Mouse (Mus musculus) urinary bladder, postnatal 36 days (tissue): ENCODE results near the gene Rnasek.
A peak's percentile ranks its signal among the peaks of the same experiment; 100 is the strongest.

Experiments used
- DNase-seq, 2 experiments: peaks; one replicate each; pipeline ENCODE4 v3.0.0; 2022; ENCODE audit warnings: low spot score in 2 of 2, mixed read lengths in 1 of 2

The Rnasek gene

DNA sequence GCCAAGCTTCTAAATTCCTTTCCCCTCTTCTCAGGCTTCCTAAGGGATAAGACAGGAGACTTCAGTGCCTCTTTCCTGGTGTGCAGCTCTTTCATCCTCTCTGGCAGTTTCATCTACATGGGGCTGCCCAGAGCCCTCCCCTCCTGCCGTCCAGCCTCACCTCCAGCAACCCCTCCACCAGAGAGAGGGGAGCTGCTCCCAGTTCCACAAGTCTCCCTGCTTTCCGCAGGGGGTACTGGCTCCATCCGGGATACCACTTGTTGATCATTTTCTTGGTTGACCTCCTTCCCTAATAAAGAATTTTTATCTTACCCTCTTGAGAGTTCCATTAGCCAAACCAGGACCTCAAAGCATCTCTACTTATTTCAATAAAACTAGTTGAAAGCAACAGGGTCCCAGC lies 23.5 kb downstream of the Rnasek start:
- DNase-seq, result no peak

DNA sequence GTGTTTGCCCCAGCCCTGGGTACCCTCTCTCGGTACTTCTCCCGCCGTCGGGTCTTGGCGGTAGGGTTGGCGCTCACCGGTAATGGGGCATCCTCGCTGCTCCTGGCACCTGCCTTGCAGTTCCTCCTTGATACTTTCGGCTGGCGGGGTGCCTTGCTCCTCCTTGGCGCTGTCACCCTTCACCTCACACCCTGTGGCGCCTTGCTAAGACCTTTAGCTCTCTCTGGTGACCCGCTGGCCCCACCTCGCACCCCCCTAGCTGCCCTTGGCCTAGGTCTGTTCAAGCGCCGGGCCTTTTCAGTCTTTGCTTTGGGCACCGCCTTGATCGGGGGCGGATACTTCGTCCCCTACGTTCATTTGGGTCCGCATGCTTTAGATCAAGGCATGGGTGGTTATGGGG lies 24.3 kb downstream of the Rnasek start:
- no peak for DNase-seq

DNA sequence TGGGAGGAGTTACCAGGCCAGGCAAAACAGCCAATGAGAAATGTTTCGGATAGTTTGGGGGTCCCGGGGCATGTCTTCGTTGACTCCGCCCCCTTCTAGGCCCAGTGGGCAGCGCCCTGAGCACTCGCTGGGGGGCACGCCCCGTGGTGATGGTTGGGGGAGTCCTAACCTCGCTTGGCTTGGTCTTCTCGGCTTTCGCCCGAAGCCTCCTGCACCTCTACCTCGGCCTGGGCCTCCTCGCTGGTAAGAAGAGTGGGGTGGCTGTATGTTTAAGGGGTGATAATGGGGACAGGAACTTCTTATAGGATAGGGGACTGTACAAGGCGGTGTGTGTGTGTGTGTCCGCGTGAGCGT lies 24.8 kb downstream of the Rnasek start:
- DNase-seq, result no peak

DNA sequence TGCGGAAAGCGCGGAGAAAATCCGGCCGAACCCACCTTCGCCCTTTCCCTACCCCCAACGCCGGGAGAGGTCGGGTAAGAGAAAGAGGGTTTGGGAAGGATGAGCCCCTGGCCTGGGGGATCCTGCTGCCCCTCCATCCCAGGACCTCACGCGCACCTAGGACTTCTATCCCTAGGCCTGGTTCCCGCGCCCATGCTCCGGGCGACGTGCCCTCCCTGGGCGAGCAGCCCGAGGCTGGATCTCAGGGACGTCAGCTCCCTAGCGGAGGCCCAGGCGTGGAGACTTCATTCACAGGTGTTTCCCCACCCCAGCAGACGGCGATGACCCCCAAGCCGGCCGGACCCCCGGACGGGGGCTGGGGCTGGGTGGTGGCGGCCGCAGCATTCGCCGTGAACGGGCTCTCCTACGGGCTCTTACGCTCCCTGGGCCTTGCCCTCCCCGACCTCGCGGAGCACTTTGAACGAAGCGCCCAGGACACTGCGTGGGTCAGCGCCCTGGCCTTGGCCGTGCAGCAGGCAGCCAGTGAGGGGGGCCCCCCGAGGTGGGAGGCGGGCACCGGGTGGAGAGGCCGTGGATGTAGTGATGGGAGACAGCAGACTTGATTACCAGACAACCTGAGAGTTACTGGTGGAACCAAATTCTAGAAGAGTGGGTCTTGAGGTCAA lies 25.3 kb downstream of the Rnasek start:
- DNase-seq, result no peak

DNA sequence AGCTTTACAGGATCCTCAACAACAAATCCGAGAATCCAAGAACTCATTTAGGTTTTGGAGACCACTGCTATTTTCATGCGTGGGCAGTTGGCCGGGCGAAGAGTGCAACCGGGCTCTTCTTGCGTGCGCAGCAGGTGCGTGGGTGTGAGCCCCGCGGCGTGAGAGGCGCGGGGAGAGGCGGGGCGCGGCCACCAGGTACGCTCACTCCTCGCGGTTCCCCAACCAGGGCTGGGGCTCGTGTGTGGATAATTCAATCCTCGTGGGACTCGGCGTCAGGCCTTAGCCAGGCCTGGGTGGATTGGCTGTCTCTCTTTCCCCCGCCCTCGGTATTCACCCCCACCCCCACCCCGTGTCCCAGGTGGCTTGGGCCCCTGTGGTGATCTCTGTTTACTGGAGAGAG lies 25.9 kb downstream of the Rnasek start:
- DNase-seq, result no peak

DNA sequence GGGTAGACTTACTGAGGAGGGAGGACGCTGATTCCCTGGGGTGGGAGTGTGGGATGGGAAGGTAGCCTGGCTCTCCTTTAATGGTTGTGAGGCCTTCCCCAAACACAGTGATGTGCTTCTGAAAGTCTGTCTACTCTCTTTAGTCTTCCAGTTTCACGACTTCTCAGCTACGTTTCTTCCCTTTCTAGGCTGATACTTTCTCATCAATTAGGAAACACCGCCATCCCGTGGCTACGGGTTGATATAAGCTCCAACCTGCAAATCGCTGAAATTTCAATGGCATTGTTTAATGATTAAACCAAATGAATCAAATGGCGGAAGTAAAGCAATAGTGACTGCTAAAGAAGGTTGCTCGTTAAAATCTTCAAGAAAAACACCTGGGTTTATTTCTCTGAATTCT lies 26.7 kb downstream of the Rnasek start:
- DNase-seq, result peak; percentile 73 to 79

DNA sequence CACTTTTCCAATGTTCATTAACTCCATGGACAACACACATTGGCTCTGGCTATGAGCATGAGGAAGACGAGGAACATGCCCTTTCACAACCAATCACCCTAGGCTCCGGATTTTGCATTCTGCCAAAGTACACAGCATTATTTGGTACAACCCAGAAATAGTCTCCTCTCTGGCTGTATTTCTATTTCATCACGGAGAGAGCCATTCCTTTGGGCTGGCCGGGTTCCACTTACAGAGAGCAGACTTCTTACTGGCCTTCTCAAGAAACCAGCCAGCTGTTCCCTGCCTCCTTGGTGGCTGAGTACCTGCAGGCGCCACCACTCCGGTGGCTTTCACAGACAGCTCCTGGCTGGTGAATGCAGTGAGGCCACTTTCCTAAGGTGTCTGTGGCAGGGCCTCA lies 27.2 kb downstream of the Rnasek start, which contains the start of gene Slc16a11:
Gene Slc16a11, plus strand, starts transcription at position 330 of the 400 bp plus-strand sequence.
- no peak for DNase-seq

DNA sequence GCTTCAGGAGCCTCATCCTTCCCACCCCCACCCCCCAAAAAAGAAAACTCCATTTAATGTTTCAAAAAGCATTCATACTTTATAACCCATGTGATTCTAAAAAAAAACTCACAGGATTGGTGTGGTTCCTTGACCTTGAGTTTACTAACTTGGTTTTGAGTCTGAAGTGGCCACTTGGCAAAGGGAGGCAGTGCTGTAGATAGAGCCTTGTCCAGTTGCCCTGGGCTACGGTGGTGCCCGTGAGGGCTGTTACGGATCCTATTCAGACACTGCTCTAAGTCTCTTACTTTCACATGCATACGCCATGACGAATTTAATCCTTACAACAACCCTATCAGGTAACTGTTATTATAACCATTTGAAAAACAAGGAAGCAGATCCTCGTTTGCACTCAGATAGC lies 27.7 kb downstream of the Rnasek start:
- DNase-seq, result no peak

DNA sequence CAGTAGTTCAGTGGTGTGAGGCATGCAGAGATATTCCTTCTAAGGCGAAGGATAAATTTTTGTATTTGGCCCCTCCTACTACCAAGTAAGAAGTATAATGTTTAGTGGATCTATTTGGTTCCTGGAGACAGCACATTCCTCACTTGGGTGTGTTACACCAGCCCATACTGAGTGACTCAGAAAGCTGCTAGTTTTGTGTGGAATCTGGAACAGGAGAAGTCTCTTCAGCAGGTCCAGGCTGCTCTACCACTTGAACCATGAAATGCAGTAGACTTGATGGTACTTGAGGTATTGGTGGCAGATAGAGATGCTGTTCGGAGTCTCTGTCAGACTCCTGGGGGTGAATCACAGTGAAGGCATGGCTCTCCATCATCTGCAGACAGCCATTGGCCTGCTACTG lies 29.0 kb downstream of the Rnasek start:
- DNase-seq, result no peak

DNA sequence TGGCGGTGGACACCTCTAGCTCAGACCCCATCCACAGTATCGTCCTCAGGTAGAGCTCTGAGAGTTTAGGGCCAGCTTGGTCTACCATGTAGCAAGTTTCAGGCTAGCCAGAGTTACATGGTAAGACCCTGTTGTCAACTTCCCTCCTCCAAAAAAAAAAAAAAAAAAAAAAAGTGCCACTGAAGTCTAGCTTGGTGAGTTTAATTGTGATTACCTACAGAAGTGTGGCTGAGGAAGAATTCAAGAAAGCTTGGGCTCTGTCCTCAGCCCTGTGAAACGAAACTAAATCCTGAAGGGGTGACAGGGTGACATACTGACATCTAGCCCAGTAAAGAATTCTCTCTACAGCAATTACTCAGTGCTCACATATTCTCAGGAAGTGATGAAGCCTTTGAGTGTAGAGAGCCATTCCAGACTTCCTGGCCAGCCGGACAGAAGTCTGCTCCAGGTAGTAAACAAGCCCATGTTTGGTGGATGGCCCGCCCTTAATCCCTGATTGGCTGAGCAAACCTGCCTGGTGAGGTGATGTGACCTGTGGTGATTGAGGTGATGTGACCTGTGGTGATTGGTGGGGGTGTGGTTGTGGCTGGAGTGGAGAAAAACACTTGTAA lies 30.8 kb downstream of the Rnasek start:
- DNase-seq, result no peak

DNA sequence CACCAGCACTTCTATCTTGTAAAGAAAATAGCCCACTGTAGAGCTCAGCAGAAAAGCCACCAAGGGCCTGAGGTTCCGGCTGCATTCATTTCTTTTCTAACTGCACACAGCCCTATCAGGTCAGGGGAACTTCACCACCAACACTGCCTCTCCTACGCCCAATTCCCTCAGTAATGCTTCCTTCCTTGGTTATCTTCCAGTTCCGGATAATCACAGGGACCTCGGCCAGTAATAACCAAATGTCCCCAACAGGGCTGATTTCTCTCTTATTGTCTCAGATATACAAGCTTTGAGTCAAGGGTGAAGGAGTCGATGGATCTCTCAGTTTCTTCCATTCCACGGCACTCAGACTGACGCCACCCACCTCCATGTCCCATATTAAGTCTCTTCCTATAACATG lies 32.4 kb downstream of the Rnasek start:
- no peak for DNase-seq

DNA sequence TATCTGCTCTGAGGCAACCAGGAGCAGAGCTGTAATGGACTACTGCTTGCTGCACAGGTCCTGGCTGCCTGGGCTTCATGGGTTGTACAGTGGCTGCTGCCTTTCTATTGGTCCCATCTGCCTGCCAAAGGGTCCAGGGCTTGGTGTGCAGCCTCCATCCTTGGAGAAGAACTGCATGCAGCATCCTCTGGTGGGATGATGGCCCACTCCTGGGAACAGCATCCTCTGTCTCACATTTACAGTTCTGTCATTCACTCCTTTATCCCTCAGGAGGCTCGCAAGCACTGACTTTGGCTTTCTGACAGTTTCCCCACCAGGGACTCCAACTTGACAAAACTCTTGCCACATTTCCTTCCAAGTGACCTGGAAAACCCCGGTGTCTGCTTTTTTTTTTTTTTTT lies 32.8 kb downstream of the Rnasek start:
- no peak for DNase-seq

DNA sequence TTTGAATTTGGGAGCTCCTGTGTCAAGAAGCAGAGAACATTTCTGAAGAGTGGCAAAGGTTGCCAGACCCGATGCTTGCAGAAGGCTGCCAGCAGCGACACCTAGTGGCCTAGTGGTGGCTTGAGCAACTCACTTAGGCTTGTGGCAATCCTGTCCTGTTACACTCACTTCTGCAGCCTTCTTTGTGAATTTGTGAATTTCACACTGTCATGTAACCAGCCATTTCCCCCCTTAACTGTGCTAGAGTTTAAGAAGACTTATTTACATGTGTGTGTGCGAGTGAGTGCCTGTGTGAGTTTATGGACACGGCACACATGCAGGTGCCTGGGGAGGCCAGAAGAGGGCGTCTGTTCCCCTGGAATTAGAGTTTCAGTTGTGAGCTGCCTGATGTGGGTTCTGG lies 38.0 kb downstream of the Rnasek start:
- DNase-seq, result peak; percentile 80 to 88

DNA sequence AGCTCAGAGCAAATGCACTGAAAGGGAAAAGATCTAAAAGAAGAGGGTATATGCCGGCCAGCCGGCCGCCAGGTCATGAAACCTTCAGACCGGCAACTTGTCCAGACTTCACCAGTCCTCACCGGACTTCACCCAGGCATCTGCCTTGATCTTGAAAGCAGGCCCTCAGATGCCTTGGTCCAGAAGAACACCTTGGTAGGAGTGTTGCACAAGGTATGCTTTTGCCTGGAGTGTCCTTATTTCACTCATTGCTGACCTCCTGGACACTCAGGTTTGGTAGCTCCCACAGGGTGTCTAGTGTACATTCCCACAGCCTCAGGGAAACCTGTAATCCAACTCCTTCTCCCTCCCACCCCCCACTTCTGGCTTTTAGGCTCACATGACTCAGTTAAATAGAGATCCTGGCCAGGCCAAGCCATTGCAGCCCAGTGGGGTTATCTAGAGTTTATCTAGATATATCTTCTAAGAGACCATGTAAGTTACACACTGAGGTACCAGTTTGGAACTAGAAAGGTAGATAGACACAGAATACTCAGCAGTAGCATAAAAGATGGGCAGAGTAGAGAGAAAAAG lies 39.5 kb downstream of the Rnasek start:
- DNase-seq, result peak in 1 of 2 experiments; percentile 21

DNA sequence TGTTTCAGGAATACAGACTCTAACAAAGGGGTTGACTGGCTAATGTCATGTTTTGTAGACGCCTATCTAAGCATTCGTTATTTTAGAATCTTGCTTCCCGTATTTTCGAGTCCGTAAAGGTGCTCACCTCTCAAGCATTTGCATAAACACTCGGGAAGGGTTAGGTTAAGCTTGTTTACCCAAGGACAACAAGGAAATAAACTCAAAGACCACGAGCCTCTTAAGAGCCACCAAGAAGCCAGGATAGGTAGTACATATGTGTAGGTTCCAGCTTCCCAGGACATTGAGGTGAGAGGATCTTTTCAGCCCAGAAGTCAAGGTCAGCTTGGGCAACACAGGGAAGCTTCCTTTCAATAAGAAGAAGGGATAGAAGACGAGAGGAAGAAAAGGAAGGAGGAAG lies 40.5 kb downstream of the Rnasek start:
- DNase-seq, result no peak

DNA sequence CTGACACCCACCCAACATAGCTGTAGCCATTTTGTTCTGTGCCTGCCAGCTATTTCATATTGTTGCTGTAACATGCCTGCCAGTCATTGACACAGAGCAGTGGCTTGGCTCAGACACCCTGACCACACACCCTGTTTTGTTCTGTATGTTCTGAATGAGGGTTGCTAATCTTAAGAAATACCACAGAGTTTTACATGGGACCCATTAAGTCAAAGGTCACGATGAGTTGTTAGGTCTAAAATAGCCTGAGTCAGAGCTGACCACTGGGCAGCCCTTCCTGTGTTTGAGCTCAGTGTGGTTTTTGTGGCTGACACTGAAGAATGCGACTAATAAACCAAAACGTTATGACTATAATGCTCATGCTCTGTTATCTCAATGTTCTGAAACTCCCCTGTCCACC lies 41.3 kb downstream of the Rnasek start:
- DNase-seq, result no peak

DNA sequence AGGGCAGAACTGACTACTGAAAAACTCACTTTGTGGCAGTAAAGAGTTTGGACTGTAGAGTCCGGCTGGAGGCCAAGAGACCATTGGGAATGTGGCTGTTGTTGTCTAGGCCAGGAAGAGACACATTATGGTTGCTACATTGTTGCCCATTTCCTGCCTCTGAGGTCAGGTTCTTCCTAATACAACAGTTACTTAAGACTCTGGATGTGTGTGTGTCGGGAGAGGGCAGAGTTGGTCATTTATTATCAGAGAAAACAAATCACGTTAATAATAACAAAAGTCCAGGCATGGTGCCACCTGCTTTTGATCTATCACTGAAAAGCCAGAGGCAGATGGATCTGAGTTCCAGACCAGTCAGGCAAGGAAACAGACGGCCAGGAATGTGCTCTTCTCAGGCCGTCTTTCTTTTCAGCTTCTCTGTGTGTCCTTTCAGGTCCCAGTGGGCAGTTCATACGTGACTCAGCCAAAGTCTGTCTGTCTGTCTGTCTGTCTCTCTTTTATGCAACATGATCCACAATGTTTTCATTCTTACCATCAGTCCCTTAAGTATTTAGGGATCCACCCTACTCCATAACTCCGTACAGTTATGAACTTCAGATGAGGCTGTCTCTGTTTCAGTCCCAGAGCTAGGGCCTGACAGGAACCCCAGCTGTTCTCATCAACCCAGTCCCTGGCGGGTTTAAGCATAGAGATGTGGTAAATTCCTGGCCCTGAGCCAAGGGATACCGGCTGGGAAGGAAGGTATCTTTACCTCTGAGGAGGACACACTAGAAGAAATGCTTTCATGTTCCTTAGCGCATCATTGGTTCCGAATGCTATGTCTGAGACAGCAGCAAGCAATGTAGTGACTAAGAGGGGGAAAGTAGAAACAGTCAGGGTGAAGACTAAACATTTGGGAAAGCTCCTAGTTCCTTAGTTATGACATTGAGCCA lies 46.0 kb downstream of the Rnasek start:
- DNase-seq, result no peak

DNA sequence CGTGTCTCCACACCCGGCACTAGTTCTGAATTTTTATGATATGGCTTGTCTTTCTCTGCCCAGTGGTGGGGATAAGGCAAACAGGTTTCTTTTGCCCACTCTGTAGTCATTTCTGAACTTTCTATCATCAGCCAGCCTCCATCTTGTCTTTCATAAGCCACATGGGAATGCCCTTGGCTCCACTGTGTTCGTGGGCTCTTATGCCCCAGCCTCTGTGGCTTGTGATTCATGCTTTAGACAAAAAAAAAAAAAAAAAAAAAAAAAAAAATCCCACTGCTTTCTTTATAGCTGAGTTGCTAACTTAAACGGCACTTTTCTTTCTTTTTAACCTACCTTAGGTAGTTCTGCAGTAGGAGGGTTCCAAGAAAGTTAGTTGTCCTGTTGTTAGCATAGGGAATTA lies 47.5 kb downstream of the Rnasek start:
- no peak for DNase-seq

DNA sequence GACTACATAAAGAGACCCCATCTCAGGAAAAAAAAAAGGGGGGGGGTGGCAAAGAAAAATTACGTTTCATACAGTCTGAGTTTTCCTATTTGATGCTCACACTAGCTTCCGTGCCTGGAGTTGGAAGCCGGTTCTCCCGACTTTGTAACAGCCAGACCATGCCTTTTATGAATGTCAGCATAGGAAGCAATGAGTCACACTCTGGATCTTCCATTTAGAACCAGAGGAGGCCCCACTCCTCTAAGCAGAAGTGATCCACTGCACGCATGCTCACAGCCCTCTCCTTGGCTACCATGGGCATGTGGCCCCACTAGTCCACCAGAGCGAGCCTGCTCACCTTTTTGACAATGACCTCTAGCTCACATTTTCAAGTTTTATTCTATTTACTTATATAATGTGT lies 48.5 kb downstream of the Rnasek start:
- no peak for DNase-seq

DNA sequence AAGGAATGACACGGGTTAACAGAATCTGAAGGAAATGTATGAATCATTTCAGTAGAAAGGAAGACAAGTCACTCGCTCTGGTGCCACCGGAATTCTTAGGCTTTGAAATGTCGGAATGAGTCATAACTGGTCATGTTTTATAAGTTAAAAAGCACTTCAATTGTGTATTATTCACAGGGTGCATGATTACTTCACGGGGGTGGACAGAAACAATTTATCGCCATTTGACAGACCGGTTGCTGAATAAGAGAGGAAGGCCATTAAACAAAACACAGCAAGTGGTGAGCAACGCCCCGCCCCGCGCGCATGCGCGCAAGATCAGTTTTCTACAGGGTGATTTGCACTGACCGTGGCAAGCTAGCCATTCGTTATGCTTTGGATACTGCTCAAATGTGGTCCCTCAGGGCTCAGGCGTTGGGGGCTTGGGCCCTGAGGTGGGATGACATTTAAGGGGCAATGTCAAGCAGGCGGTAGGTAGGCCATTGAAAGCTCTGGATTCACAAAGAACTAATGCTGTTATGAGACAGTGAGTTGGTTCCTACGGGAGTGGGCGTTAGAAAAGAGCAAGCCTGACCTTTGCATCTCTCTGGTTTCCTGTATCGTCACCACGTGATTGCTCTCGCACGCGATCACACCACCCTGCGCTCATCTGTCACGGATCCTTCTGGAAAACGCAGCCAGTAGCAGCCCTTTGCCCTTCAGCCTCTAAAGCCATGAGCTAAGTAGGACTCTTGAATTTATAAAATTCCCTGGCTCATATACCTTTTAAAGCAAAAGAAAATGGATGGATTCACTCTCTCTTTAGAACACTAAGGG lies 50.1 kb downstream of the Rnasek start:
- DNase-seq, result peak; percentile 30 to 40
